Mouse (Mus musculus) liver, adult 2 months (tissue): Measurements from ENCODE around the gene Gjc2. TPM values are rescaled to one million over a fixed set of nuclear protein-coding genes. Genes with fewer than 3 reads are reported as not detected.

Experiments used
- DNase-seq: peaks from one replicate; pipeline ENCODE4 v3.0.0-alpha.2; 2011; ENCODE audit warnings: low read depth, low spot score; ENCODE audit errors: extremely low read depth
- H3K27ac ChIP-seq: fragments of 200-500 bp; replicated peaks from 2 replicates; pipeline ENCODE4 v1.5.1; 2012; ENCODE audit warnings: low read depth, mild to moderate bottlenecking, control low read depth, inconsistent platforms, low read length; ENCODE audit not compliant: insufficient read depth
- H3K27me3 ChIP-seq: fragments of 200-500 bp; 2 replicates; pipeline ENCODE4 v1.6.1; 2012; ENCODE audit warnings: mild to moderate bottlenecking, moderate library complexity, low read length, inconsistent platforms; ENCODE audit not compliant: control insufficient read depth, insufficient read depth
- H3K36me3 ChIP-seq: fragments of 200-500 bp; 2 replicates; pipeline ENCODE4 v1.6.1; 2012; ENCODE audit warnings: low read length, inconsistent platforms; ENCODE audit not compliant: control insufficient read depth, insufficient read depth
- H3K4me1 ChIP-seq: fragments of 200-500 bp; 2 replicates; pipeline ENCODE4 v1.6.1; 2011; ENCODE audit warnings: low read length; ENCODE audit not compliant: control insufficient read depth, insufficient read depth
- H3K4me3 ChIP-seq: fragments of 200-500 bp; 2 replicates; pipeline ENCODE4 v1.5.1; 2011; ENCODE audit warnings: low read depth, mild to moderate bottlenecking, control low read depth, low read length, moderate library complexity; ENCODE audit not compliant: insufficient read depth
- H3K79me2 ChIP-seq: fragments of 200-500 bp; 2 replicates; pipeline ENCODE4 v1.6.1; 2012; ENCODE audit warnings: inconsistent platforms, mild to moderate bottlenecking, low read length, moderate library complexity; ENCODE audit not compliant: control insufficient read depth, insufficient read depth
- H3K9ac ChIP-seq: fragments of 200-500 bp; 2 replicates; pipeline ENCODE4 v1.6.1; 2012; ENCODE audit warnings: low read depth, mild to moderate bottlenecking, control low read depth, inconsistent platforms, low read length
- CTCF ChIP-seq: fragments of 200-500 bp; IDR thresholded peaks from 2 replicates; pipeline ENCODE4 v1.5.1; 2011; ENCODE audit warnings: low read depth, low read length, control low read depth
- POLR2A ChIP-seq: fragments of 200-500 bp; IDR thresholded peaks from 2 replicates; pipeline ENCODE4 v1.6.1; 2011; ENCODE audit warnings: low read length, control low read depth; ENCODE audit not compliant: insufficient read depth; ENCODE audit errors: extremely low read depth
- WGBS: fragments of 180-500 bp; shearing (Covaris S2); methylation state at CpG from one replicate; pipeline ENCODE4 v1.1.7; 2018; 5-methylcytosine and 5-hydroxymethylcytosine counted together
- polyA plus RNA-seq: library from polyadenylated mRNA; depleted of rRNA; stranded (reverse); fragments of >200 nt; gene quantifications from 2 replicates; pipeline ENCODE4 v1.2.3, GENCODE M21; 2012; rRNA removed
- total RNA-seq: library from RNA; depleted of rRNA; stranded (reverse); fragments of >200 nt; gene quantifications from 2 replicates; pipeline ENCODE4 v1.2.3, GENCODE M21; 2014; rRNA removed

Gjc2 gene
- 0.40 and 0.46 TPM in 2 replicates for total RNA-seq
- 0.66 and 0.76 TPM in 2 replicates for polyA plus RNA-seq

- no peaks in the 10 kb centered on the region; the same call in 1 of the 2 replicates for H3K36me3 ChIP-seq
- peak within 1 kb of the TSS; percentile 30 for H3K27ac ChIP-seq
- H3K4me1 ChIP-seq, result no peaks in the 10 kb centered on the region
- DNase-seq, result no peak
- 40% methylated on average over 3 of the region's 3 CpGs for WGBS
- H3K9ac ChIP-seq, result no peak within 1 kb of the TSS; the same call in 1 of the 2 replicates
- H3K4me3 ChIP-seq, result peak within 1 kb of the TSS; percentile 32; the same call in 1 of the 2 replicates
- TF ChIP-seq CTCF, result no peak
- no peaks in the 10 kb centered on the region for H3K27me3 ChIP-seq
- no peaks in the 10 kb centered on the region for H3K79me2 ChIP-seq
These were observed at the start of gene Gjc2 for GRCm38 (mm10) chr11:59182864-59183331. Gjc2 (minus strand) TSS chr11:59183213.

GRCm38 (mm10) chr11:59232797-59233196, 49.8 kb upstream of the Gjc2 start:
- H3K4me1 ChIP-seq, result peaks cover 7% of the 10 kb centered on the region
- WGBS, result 82% methylated on average over 2 of the region's 2 CpGs
- H3K9ac ChIP-seq, result no peak overlapping the region
- H3K27me3 ChIP-seq, result no peaks in the 10 kb centered on the region
- DNase-seq, result no peak
- no peaks in the 10 kb centered on the region for H3K36me3 ChIP-seq
- H3K4me3 ChIP-seq, result no peak overlapping the region
- H3K27ac ChIP-seq, result no peak overlapping the region
- TF ChIP-seq POLR2A (no peak), CTCF (no peak)
- peaks cover 2% of the 10 kb centered on the region for H3K79me2 ChIP-seq

- TF ChIP-seq POLR2A, result no peak
- TF ChIP-seq CTCF, result peak; percentile 92
- H3K4me3 ChIP-seq, result no peak overlapping the region
- DNase-seq, result peak; percentile 47
- no peak overlapping the region for H3K9ac ChIP-seq
- H3K27ac ChIP-seq, result no peak overlapping the region
- peaks cover 18% of the 10 kb centered on the region for H3K4me1 ChIP-seq
- no peaks in the 10 kb centered on the region for H3K36me3 ChIP-seq
- 16% methylated on average over 7 of the region's 7 CpGs for WGBS
- H3K79me2 ChIP-seq, result peaks cover 26% of the 10 kb centered on the region
- H3K27me3 ChIP-seq, result no peaks in the 10 kb centered on the region
These were observed 47.2 kb upstream of the Gjc2 start for GRCm38 (mm10) chr11:59230144-59230760.

- peak; percentile 89 for DNase-seq
- TF ChIP-seq CTCF (no peak), POLR2A (peak; percentile 84)
- Histone ChIP-seq H3K4me1 (peaks cover 30% of the 10 kb centered on the region), H3K27ac (peak within 1 kb of the TSS; percentile 97), H3K27me3 (no peaks in the 10 kb centered on the region), H3K36me3 (no peaks in the 10 kb centered on the region), H3K79me2 (peaks cover 40% of the 10 kb centered on the region), H3K4me3 (peak within 1 kb of the TSS; percentile 94), H3K9ac (peak within 1 kb of the TSS; percentile 99)
- 4% methylated on average over 59 of the region's 59 CpGs for whole genome bisulfite sequencing
These were observed 45.3 kb upstream of the Gjc2 start, which contains the start of gene Arf1 for GRCm38 (mm10) chr11:59228122-59228953. Arf1 (minus strand) TSS chr11:59228270.

GRCm38 (mm10) chr11:59227604-59228121, 44.6 kb upstream of the Gjc2 start:
- H3K79me2 ChIP-seq, result peaks cover 45% of the 10 kb centered on the region
- peak overlapping the region; percentile 94 for H3K4me3 ChIP-seq
- TF ChIP-seq CTCF (no peak), POLR2A (no peak)
- H3K27ac ChIP-seq, result peak overlapping the region; percentile 97
- peak overlapping the region; percentile 99 for H3K9ac ChIP-seq
- under 1% methylated on average over 50 of the region's 51 CpGs for WGBS
- H3K4me1 ChIP-seq, result peaks cover 33% of the 10 kb centered on the region
- H3K27me3 ChIP-seq, result no peaks in the 10 kb centered on the region
- DNase-seq, result no peak
- peaks cover 1% of the 10 kb centered on the region; the same call in 1 of the 2 replicates for H3K36me3 ChIP-seq
